Mouse (Mus musculus) lung, adult 2 months (tissue): Measurements from ENCODE around the gene Cped1.

ENCODE experiments used
- CTCF ChIP-seq: fragments of 200-500 bp; IDR thresholded peaks from 2 replicates; pipeline ENCODE4 v1.5.1; 2011; ENCODE audit warnings: mild to moderate bottlenecking, low read length, control low read depth; ENCODE audit not compliant: insufficient read depth
- POLR2A ChIP-seq: fragments of 200-500 bp; IDR thresholded peaks from 2 replicates; pipeline ENCODE4 v1.6.1; 2011; ENCODE audit warnings: low read depth, mild to moderate bottlenecking, control low read depth, low read length, borderline replicate concordance; ENCODE audit errors: extremely low read depth

DNA sequence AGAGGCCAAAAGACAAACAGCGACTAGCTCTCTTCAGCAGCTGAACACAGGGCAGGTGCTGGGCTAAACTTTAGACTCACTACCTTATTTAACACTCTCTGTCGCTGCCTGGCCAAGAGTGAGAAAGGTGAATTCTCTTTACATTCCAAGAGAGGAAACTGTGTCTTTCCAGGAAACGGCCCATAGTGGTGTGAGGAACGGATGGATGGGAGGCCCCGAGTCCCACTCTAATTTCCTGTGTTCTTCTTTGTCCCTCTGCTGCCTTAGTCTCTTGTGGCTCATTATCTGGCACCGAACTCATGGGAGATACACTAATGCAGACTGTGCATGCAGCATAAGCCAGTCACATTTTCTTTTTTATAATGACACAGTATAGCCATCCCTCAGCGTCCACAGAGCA, 31.9 kb downstream of the Cped1 start:
- TF ChIP-seq CTCF (no peak), POLR2A (no peak)
